Comparison of ENCODE assay signal across 21 mouse cellular contexts in the genomic region with DNA sequence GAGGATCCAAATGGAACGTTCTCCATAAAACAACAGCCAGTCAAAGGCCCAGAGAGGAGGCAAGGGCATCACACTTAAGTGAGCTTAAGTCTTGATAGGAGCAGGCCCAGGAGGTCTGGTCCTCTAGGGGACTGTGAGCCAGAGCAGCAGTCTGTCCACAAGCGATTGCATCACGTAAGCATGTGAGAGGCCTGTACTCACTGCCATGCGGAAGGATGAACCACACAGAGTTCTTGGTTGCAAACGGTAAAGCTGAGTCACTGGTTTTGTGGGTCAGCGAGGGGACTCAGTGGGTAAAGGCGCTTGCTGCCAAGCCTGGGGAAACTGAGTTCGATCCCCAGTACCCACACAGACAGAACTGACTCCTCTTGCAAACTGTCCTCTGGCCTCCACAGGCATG. TPM values are rescaled to one million over a fixed set of nuclear protein-coding genes. Genes with fewer than 3 reads are reported as not detected.
A peak's percentile ranks its signal among the peaks of the same experiment; 100 is the strongest.
DNase-seq lines count a peak whose midpoint lies in the region; ATAC-seq and TF ChIP-seq lines count a peak whose summit lies in the region.
"Had no signal": no experiment of that assay in that cellular context is flagged by ENCODE, and none has a peak within 500 bp of the region (broad histone marks: within the 10 kb centered on the region; RNA-seq: fewer than 3 reads in every experiment).

No protein-coding gene starts in this region.

- no peak overlapping the region for H3K4me3 ChIP-seq in bone marrow macrophage, adult 2 months (ENCODE audit: insufficient read depth, low read length)
- no peak overlapping the region for H3K4me3 ChIP-seq in thymus, adult 2 months (ENCODE audit: control insufficient read depth, insufficient read depth, low read length)
- H3K4me3 ChIP-seq: embryonic facial prominence, embryonic 15.5 days; forebrain, embryonic 10.5 days; heart, embryonic 10.5 days; intestine, embryonic 15.5 days; midbrain, embryonic 13.5 days; stomach, embryonic 15.5 days had no signal

- no peak for TF ChIP-seq CTCF in bone marrow macrophage, adult 2 months (IDR thresholded peaks at IDR 0.05; ENCODE audit: low read depth, low read length)
- no peak for TF ChIP-seq CTCF in thymus, adult 2 months (IDR thresholded peaks at IDR 0.05; ENCODE audit: borderline replicate concordance, control insufficient read depth, extremely low read depth, insufficient read depth, low read length, poor library complexity)

- H3K36me3 ChIP-seq in thymus, adult 2 months (ENCODE audit: control insufficient read depth, insufficient read depth, low read length) = no peaks in the 10 kb centered on the region
- H3K36me3 ChIP-seq: embryonic facial prominence, embryonic 15.5 days; forebrain, embryonic 10.5 days; heart, embryonic 10.5 days; intestine, embryonic 15.5 days; midbrain, embryonic 13.5 days; stomach, embryonic 15.5 days had no signal

- H3K4me1 ChIP-seq in bone marrow macrophage, adult 2 months (ENCODE audit: control insufficient read depth, insufficient read depth, low read length) = peaks cover 63% of the 10 kb centered on the region
- H3K4me1 ChIP-seq in thymus, adult 2 months (replicated peaks; ENCODE audit: control insufficient read depth, insufficient read depth, low read length) = no peaks in the 10 kb centered on the region
- H3K4me1 ChIP-seq: forebrain, embryonic 10.5 days; heart, embryonic 10.5 days; midbrain, embryonic 13.5 days; stomach, embryonic 15.5 days had no signal

- peak; percentile 36 for DNase-seq in layer of hippocampus, adult 11-12 months (ENCODE audit: low spot score)
- DNase-seq in layer of hippocampus, adult 18-20 months (ENCODE audit: low spot score in 2 of 2) = no peak
- DNase-seq in 3T3-L1 (ENCODE audit: low read depth, low spot score) = peak; percentile 57
- DNase-seq in thymus, adult 2 months = no peak
- DNase-seq in gastrocnemius, adult 8-10 months (ENCODE audit: low spot score in 2 of 2) = no peak
- DNase-seq in frontal cortex, postnatal 36 days (ENCODE audit: low spot score in 2 of 2) = no peak
- DNase-seq: cerebellum, adult 8-10 months; embryo, embryonic 11 days; gastrocnemius, postnatal 10 days; heart, postnatal 14 days; kidney, postnatal 4 days; right cerebral cortex, postnatal 14 days had no signal

- no peaks in the 10 kb centered on the region for H3K27me3 ChIP-seq in thymus, adult 2 months (ENCODE audit: control insufficient read depth, insufficient read depth, low read length)
- H3K27me3 ChIP-seq: embryonic facial prominence, embryonic 15.5 days; intestine, embryonic 15.5 days; midbrain, embryonic 13.5 days; stomach, embryonic 15.5 days had no signal

- peak overlapping the region; percentile 75 for H3K27ac ChIP-seq in bone marrow macrophage, adult 2 months (ENCODE audit: insufficient read depth, low read depth, low read length)
- H3K27ac ChIP-seq in thymus, adult 2 months (ENCODE audit: control insufficient read depth, insufficient read depth, low read length) = no peak overlapping the region
- H3K27ac ChIP-seq: embryonic facial prominence, embryonic 15.5 days; forebrain, embryonic 10.5 days; hindbrain, embryonic 14.5 days; intestine, embryonic 15.5 days; midbrain, embryonic 13.5 days; stomach, embryonic 15.5 days had no signal

- no peak for TF ChIP-seq POLR2A in bone marrow macrophage, adult 2 months (IDR thresholded peaks at IDR 0.05; ENCODE audit: borderline replicate concordance, low read depth, low read length)
- no peak for TF ChIP-seq POLR2A in thymus, adult 2 months (IDR thresholded peaks at IDR 0.05; ENCODE audit: control insufficient read depth, extremely low read depth, insufficient read depth, low read length, poor library complexity)

- WGBS in thymus, adult 2 months = 93% methylated on average over 8 of the region's 8 CpGs

- peak; percentile 91 for ATAC-seq in megakaryocyte progenitor cell, adult 5-6 weeks (replicated peaks; ENCODE audit: poor library complexity)
- ATAC-seq: intestine, embryonic 15.5 days; midbrain, embryonic 13.5 days had no signal

RNA-seq across cellular contexts. Expression of gene Rbpj, which starts 14.1 kb away (rescaled TPM):
- total RNA-seq in layer of hippocampus, adult 18-20 months (2021) = 10 to 100 TPM; 18.8 to 21.8 TPM
- polyA plus RNA-seq in bone marrow macrophage, adult 2 months (2012; ENCODE audit: insufficient read depth, insufficient read length, missing spikeins) = 125 and 136 TPM in 2 replicates
- 65.1 and 66.7 TPM in 2 replicates for total RNA-seq in megakaryocyte progenitor cell, adult 5-6 weeks (2015)
- total RNA-seq in megakaryocyte progenitor cell, adult 5-6 weeks (2017) = 35.7 and 36.1 TPM in 2 replicates
- polyA plus RNA-seq in thymus, adult 2 months (2012; rRNA removed) = 25.0 and 25.7 TPM in 2 replicates
- total RNA-seq in gastrocnemius, adult 8-10 months (2022) = 10 to 100 TPM; 15.0 to 25.0 (median 19.4) TPM

Comparison
In these comparisons a context has a peak if more than half of its experiments do, and no peak if none do; other contexts are left out.
1. DNase-seq: peak in layer of hippocampus, adult 11-12 months (single experiment) and 3T3-L1 (single experiment); none in layer of hippocampus, adult 18-20 months (0 of 2), thymus, adult 2 months (single experiment), gastrocnemius, adult 8-10 months (0 of 2) and frontal cortex, postnatal 36 days (0 of 2).